Mouse (Mus musculus) heart, postnatal 10 days (tissue): ENCODE data around the gene Eps8. TPM values are rescaled to one million over a fixed set of nuclear protein-coding genes. Genes with fewer than 3 reads are reported as not detected.

Source experiments
- DNase-seq, 2 experiments: peaks; one replicate each; pipeline ENCODE4 v3.0.0; 2021
- intact Hi-C: fragments of 180-260 bp; cut with DNase I; formaldehyde crosslinking; loops from one replicate; pipeline ENCODE4 v1.15.1; 2025
- total RNA-seq, 2 experiments: library from RNA; stranded (reverse); gene quantifications; 2 replicates each; pipeline ENCODE4 v1.2.3; 2021

The Eps8 gene
- total RNA-seq, 2 experiments from 2014 or later: 20.4 to 25.2 TPM

GRCm38 (mm10) chr6:137440559-137441486 lies 213.9 kb downstream of the Eps8 start:
- DNase-seq: no peak
- intact Hi-C loops: no loop called here

GRCm38 (mm10) chr6:137437902-137438580 lies 216.6 kb downstream of the Eps8 start:
- intact Hi-C loops: no loop called here

GRCm38 (mm10) chr6:137437486-137437885 lies 217.2 kb downstream of the Eps8 start:
- intact Hi-C loops: no loop called here
- DNase-seq: no peak

More at GRCm38 (mm10) chr6:137437902-137438580, 216.6 kb downstream of the Eps8 start:
- DNase-seq: no peak

- intact Hi-C loops: no loop called here
- DNase-seq: no peak
Measured at GRCm38 (mm10) chr6:137433521-137434137, 221.0 kb downstream of the Eps8 start.

Other genes starting within 250 kb of the Eps8 start
- 100 to 1,000 TPM in 1 of 2 experiments, 10 to 100 TPM in 1; 99.3 to 106 TPM for gene Strap, start 80.2 kb upstream of the Eps8 start, total RNA-seq
- 10 to 100 TPM; 14.4 to 16.2 TPM for gene Dera, start 99.7 kb upstream of the Eps8 start, total RNA-seq